Mouse (Mus musculus) left cerebral cortex, postnatal 36 days (tissue): ENCODE results near the gene Mcf2l. TPM values are rescaled to one million over a fixed set of nuclear protein-coding genes. Genes with fewer than 3 reads are reported as not detected.

Experiments
- DNase-seq, 2 experiments: peaks; one replicate each; pipeline ENCODE4 v3.0.0; 2021 to 2022; ENCODE audit warnings: low spot score in 2 of 2, mixed read lengths in 1 of 2
- intact Hi-C: fragments of 180-260 bp; cut with DNase I; formaldehyde crosslinking; loops from one replicate; pipeline ENCODE4 v1.15.1; 2025
- microRNA-seq: library from miRNA; unstranded; fragments of <30 nt; microRNA quantifications from one replicate; pipeline ENCODE4 v1.2.0, GENCODE M21; 2022
- total RNA-seq, 2 experiments: library from RNA; stranded (reverse); gene quantifications; 2 replicates each; pipeline ENCODE4 v1.2.3; 2021

Gene Mcf2l
- total RNA-seq, 2 experiments from 2014 or later: 203 to 267 TPM

DNA sequence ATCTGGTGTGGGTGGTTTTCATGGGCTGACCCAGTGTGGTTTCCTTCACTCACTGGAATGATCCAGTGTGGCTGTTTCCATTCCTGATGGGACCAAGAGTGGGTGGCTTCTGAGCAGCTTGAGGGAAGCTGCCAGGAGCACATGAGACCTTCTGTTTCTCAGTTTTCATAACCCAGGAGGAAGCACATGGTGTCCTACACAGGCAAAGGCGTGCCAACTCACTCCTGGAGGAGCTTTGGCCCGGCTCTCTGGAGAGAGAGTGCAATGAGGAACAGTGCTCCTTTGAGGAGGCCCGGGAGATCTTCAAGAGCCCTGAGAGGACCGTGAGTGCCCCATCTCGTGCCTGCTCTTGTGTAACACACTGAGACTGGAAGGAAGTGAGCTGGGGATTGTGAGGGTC, 154.9 kb downstream of the Mcf2l start:
- intact Hi-C loops: no loop called here
- DNase-seq: peak; percentile 74 to 82

- intact Hi-C loops: no loop called here
- peak; percentile 21 to 31 for DNase-seq
Measured at GRCm38 (mm10) chr8:13036346-13036812, 162.8 kb downstream of the Mcf2l start.

- intact Hi-C loops: no loop called here
- DNase-seq: no peak
Measured at GRCm38 (mm10) chr8:13037015-13037414, 163.4 kb downstream of the Mcf2l start, which contains the start of gene F10. TSS of gene F10 (plus strand) at chr8:13037308.

GRCm38 (mm10) chr8:13037569-13037968, 164.0 kb downstream of the Mcf2l start:
- DNase-seq: no peak
- intact Hi-C loops: no loop called here

DNA sequence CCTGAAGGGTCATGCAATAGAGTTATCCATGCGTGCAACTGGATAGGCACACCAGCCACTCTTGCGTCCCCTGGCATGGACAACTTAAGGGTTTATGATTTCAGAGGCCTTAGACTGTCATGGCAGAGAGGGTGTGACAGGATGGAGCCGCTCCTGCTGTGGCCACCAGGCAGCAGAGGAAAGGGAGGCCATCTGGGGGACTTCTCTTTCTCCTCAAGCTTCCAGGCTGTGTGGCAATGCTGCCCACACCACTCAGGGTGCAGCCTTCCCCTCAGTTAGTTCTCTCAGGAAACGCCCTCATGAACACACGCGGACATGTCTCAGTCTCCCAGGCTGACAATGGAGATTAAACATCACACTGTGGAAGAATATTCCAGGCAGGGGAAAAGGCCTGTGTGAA, 165.4 kb downstream of the Mcf2l start:
- intact Hi-C loops: no loop called here
- DNase-seq: no peak

- no peak for DNase-seq
- intact Hi-C loops: no loop called here
Measured at GRCm38 (mm10) chr8:13041459-13041858, 167.9 kb downstream of the Mcf2l start.

DNA sequence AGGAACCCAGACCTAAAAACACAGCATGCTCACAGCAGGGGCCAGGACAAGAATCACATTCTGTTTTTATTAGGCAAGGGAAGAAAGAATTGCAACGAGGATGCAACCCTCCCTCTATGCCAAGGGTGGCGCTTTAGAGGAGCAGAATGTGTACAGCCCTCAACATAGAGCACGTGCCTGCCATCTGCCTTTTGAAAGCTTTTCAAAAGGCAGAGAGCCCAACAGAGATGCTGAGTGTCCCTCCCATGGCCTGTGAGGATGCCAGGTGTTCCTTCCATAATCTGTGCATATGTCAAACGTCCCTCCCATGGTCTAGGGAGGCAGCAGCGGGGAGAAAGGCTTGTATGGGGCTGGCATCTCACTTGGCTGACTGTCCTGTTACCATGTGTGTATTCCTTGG, 174.0 kb downstream of the Mcf2l start:
- no peak for DNase-seq
- intact Hi-C loops: no loop called here

DNA sequence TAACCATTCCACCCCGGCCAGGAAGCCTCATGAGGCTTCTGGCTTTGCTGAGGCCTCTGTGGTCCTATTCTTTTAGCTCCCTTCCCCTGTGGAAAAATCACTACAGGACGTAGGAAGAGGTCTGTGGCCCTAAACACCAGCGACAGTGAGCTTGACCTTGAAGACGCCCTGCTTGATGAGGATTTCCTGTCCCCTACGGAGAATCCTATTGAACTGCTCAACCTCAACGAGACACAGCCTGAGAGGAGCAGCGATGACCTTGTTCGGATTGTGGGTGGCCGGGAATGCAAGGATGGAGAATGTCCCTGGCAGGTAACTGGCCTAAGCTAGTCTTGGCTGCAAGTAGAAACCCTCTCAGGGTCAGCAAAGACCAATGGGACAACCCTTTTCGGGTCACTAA, 176.9 kb downstream of the Mcf2l start:
- intact Hi-C loops: no loop called here
- no peak for DNase-seq

DNA sequence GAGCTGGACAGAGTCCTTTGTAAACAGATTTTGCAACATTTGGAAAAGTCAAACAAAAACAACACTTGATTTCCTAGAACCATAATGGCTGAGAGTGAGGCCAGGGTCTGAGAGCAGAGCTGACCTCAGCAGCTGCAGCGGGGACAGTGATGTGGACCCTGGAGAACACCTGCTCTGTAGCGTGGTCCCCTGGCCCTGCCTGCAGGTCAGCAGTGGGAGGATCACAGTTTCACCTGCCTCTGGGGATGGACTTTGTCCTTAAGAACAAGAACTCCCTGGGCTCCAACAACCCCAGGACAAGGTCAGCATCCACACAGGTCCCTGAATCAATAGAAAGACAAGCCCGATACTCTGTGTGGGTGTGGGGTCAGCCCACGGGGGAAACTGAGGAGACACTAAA, 183.7 kb downstream of the Mcf2l start:
- DNase-seq: no peak
- intact Hi-C loops: no loop called here

- no peak for DNase-seq
Measured at GRCm38 (mm10) chr8:13060441-13061150, 187.0 kb downstream of the Mcf2l start, which contains the start of gene Proz. TSS of gene Proz (plus strand) at chr8:13060914.

GRCm38 (mm10) chr8:13063112-13063511, 189.5 kb downstream of the Mcf2l start:
- intact Hi-C loops: no loop called here
- no peak for DNase-seq

More at GRCm38 (mm10) chr8:13060441-13061150, 187.0 kb downstream of the Mcf2l start, which contains the start of gene Proz:
- intact Hi-C loops: no loop called here

Small RNA genes within 50 kb of the gene (microRNA-seq; reads per million reads assigned to microRNA genes)
- gene Gm38671: not detected

Other genes with a start within 250 kb of the Mcf2l start
- gene Tubgcp3, start 201.6 kb upstream of the Mcf2l start, total RNA-seq: 10 to 100 TPM; 31.7 to 40.9 TPM
- gene Atp11a, start 116.8 kb upstream of the Mcf2l start, total RNA-seq: 10 to 100 TPM; 39.7 to 52.2 TPM
- gene F7, start 152.2 kb downstream of the Mcf2l start, total RNA-seq: not detected
- not detected for gene F10, start 163.5 kb downstream of the Mcf2l start, total RNA-seq
- not detected for gene Proz, start 187.1 kb downstream of the Mcf2l start, total RNA-seq
- gene Pcid2, start 231.7 kb downstream of the Mcf2l start, total RNA-seq: 10 to 100 TPM; 27.7 to 28.7 TPM
- gene Cul4a, start 231.8 kb downstream of the Mcf2l start, total RNA-seq: 10 to 100 TPM; 52.4 to 54.5 TPM